Mouse (Mus musculus): ENCODE data around the gene Gmfb.

GRCm38 (mm10) chr14:46800684-46801345 is 21.2 kb downstream of the Gmfb start:
- TF ChIP-seq CTCF (IDR thresholded peaks at IDR 0.05; ENCODE audit: low read depth, low read length) (no peak), POLR2A (IDR thresholded peaks at IDR 0.05; ENCODE audit: insufficient read depth, low read length) (no peak), EP300 (IDR thresholded peaks at IDR 0.05; ENCODE audit: insufficient read depth, low read depth, low read length) (no peak)

Data from ES-Bruce4 (cell line).